Mouse (Mus musculus) kidney, embryonic 14.5 days (tissue): ENCODE measurements around the gene Cadm2. TPM values are rescaled to one million over a fixed set of nuclear protein-coding genes. Genes with fewer than 3 reads are reported as not detected.

ENCODE experiments used
- ATAC-seq: fragments of 200-750 bp; cut with Nextera tagmentation; 2 replicates; pipeline ENCODE4 v1.8.0; 2017; ENCODE audit warnings: moderate number of reproducible peaks, mild to moderate bottlenecking, moderate TSS enrichment, moderate library complexity; ENCODE audit not compliant: low FRiP score, low TSS enrichment
- H3K27ac ChIP-seq: fragments of 300-500 bp; sonication (generic); 2 replicates; pipeline ENCODE4 v1.5.1; 2014; ENCODE audit warnings: low read depth, mild to moderate bottlenecking, low read length, moderate library complexity, mixed read lengths
- H3K27me3 ChIP-seq: fragments of 300-500 bp; sonication (generic); 2 replicates; pipeline ENCODE4 v1.6.1; 2014; ENCODE audit warnings: mild to moderate bottlenecking, low read length; ENCODE audit not compliant: control insufficient read depth, insufficient read depth
- H3K36me3 ChIP-seq: fragments of 300-500 bp; sonication (generic); 2 replicates; pipeline ENCODE4 v1.6.1; 2014; ENCODE audit warnings: low read length, mixed read lengths; ENCODE audit not compliant: control insufficient read depth, insufficient read depth
- H3K4me1 ChIP-seq: fragments of 300-500 bp; sonication (generic); 2 replicates; pipeline ENCODE4 v1.6.1; 2014; ENCODE audit warnings: low read length, mixed read lengths; ENCODE audit not compliant: control insufficient read depth, insufficient read depth
- H3K4me2 ChIP-seq: fragments of 300-500 bp; sonication (generic); replicated peaks from 2 replicates; pipeline ENCODE4 v1.6.1; 2014; ENCODE audit warnings: low read depth, mild to moderate bottlenecking, low read length
- H3K4me3 ChIP-seq: fragments of 300-500 bp; sonication (generic); 2 replicates; pipeline ENCODE4 v1.5.1; 2014; ENCODE audit warnings: mild to moderate bottlenecking, low read length
- H3K9ac ChIP-seq: fragments of 300-500 bp; sonication (generic); 2 replicates; pipeline ENCODE4 v1.6.1; 2014; ENCODE audit warnings: low read depth, mild to moderate bottlenecking, low read length, moderate library complexity
- H3K9me3 ChIP-seq: fragments of 300-500 bp; sonication (generic); 2 replicates; pipeline ENCODE4 v1.6.1; 2016; ENCODE audit warnings: low read length; ENCODE audit not compliant: control insufficient read depth
- WGBS: fragments of 180-500 bp; shearing (Covaris S2); extraction: QIAGEN DNeasy Blood & Tissue Kit; methylation state at CpG from one replicate; pipeline ENCODE4 v1.1.7; 2014; 5-methylcytosine and 5-hydroxymethylcytosine counted together
- polyA plus RNA-seq: library from polyadenylated mRNA; unstranded; fragments of >200 nt; fragmentation: Nextera tagmentation; extraction: Ambion mirVana; gene quantifications from 2 replicates; pipeline ENCODE4 v1.2.1, GENCODE M21; 2014

Gene Cadm2
- polyA plus RNA-seq, 1 experiment from 2014 or later, result 0.32 TPM

DNA sequence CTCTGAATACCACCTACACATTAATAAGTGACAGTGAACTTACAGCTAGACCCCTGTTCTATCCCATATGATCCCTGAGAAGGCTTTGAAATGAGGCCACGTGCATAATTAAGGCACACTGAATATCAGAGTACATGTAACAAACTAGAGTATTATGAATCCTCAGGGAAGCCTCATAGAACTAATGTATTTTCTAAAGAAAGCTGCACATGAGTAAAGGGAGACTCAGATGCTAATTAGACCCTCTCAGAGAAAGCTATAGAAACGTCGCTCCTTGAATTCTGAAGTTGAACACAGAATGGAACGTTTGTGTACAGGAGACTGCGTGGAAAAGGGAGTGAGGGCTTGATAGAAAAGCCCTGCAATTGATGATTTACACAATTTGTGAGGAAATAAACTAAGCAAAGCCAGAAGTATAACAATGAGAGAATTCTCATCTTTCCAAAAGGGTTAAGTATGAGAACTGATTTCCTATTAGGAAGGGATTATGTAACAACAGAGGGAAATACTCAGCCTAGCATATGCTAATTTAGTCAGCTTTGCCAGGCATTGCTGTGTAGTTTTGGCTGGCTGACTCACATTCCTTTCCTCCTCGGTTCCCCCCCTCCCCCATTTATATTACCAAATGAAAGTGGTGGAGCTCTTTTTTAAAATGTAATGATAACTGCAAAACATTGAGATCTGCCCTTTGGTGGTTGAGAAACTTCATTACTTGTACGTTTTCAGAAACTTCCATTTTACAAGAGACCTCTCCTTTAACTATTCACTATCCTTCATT is 9.6 kb downstream of the Cadm2 start:
- Histone ChIP-seq H3K36me3 (no peaks in the 10 kb centered on the region), H3K4me1 (no peaks in the 10 kb centered on the region), H3K4me2 (no peak overlapping the region), H3K4me3 (no peak overlapping the region), H3K9ac (no peak overlapping the region), H3K27ac (no peak overlapping the region), H3K27me3 (no peaks in the 10 kb centered on the region), H3K9me3 (no peaks in the 10 kb centered on the region)
- WGBS, result 45% methylated on average over 7 of the region's 7 CpGs
- no peak for ATAC-seq

DNA sequence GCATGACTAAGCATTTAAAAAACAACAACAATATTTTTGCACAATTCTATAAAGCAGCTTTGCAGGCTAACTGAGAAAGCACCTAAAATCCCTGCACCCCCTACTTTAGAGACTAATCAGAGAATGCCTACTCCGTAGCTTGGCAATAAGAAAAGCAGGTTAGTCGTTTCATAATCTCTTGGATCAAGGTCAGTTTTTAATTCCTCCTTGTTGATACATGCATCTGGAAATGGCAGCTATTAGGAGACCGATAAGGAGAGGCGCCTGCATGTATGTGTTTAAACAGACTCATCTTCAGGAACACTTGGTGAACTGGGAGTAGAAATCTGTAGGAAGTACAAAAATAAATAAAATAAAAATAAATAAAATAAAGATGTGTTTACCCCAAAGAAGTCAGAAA is 11.6 kb downstream of the Cadm2 start:
- no peaks in the 10 kb centered on the region for H3K9me3 ChIP-seq
- no peaks in the 10 kb centered on the region for H3K27me3 ChIP-seq
- H3K4me2 ChIP-seq, result no peak overlapping the region
- no peaks in the 10 kb centered on the region for H3K4me1 ChIP-seq
- WGBS, result 83% methylated on average over 4 of the region's 4 CpGs
- no peak overlapping the region for H3K9ac ChIP-seq
- H3K27ac ChIP-seq, result no peak overlapping the region
- ATAC-seq, result no peak
- H3K36me3 ChIP-seq, result no peaks in the 10 kb centered on the region
- H3K4me3 ChIP-seq, result no peak overlapping the region

DNA sequence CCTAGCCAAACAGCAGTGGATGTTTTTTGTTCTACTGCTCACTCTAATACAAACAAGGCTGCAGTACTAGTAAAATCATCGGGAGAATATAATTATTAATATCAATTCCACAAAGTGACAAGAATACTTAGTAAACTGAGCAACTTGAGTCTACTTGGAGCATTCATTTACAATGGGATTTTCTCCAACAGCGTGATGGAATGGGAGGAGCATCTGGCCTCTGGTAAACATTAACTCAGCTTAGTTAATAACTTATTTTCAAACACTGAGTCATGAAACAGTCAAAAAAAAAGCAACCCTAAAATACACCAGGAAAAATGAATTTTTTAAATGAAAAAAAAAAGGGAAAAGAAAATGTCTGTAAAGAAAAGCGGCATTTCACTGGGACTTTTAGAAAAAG is 12.2 kb downstream of the Cadm2 start:
- Histone ChIP-seq H3K9me3 (no peaks in the 10 kb centered on the region), H3K4me1 (no peaks in the 10 kb centered on the region), H3K27me3 (no peaks in the 10 kb centered on the region), H3K36me3 (no peaks in the 10 kb centered on the region), H3K27ac (no peak overlapping the region), H3K4me2 (no peak overlapping the region), H3K4me3 (no peak overlapping the region), H3K9ac (no peak overlapping the region)
- no peak for ATAC-seq
- WGBS, result 81% methylated on average over 3 of the region's 3 CpGs

DNA sequence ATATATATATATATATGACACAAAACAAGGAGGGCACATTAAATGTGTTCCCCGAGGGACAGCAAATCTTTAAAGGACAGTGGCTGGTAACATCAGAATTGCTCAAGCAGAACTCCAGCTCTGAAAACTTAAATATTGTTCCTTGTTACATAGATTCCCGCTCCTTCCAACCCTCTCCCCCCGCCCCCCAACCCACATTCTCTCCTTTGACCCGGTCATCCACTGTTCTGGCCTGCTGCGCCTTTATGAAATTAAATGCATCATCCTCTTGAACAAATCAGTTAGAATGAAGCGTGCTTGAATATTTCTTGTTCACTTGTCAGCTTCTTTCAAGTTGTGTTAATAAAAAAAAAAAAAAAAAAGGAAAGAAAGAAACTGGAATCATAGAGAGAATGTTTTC is 15.0 kb downstream of the Cadm2 start:
- no peak for ATAC-seq

DNA sequence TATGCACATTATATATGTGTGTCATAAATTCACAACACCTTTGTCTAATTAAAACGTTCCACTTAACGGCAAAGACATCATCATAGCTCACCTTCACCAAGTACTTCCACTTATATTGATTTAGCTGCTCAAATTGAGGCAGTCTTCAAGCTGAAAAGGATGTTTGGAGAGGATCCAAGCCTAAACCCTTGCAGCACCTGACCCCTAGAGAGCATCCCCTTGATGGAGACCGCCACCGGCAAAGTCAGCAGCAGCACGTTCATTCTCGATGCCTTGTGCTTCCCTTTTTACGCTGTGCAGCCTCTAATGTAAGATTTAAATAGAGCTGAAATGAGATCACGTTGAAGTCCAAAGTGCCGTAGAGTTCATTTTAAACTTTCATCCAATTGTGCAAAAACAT is 20.7 kb downstream of the Cadm2 start:
- Histone ChIP-seq H3K4me1 (no peaks in the 10 kb centered on the region), H3K9me3 (no peaks in the 10 kb centered on the region), H3K4me2 (no peak overlapping the region), H3K27me3 (no peaks in the 10 kb centered on the region), H3K9ac (no peak overlapping the region), H3K4me3 (no peak overlapping the region), H3K27ac (no peak overlapping the region), H3K36me3 (no peaks in the 10 kb centered on the region)
- WGBS, result 86% methylated on average over 9 of the region's 9 CpGs
- no peak for ATAC-seq

More for the DNA sequence above, 15.0 kb downstream of the Cadm2 start:
- no peak overlapping the region for H3K4me2 ChIP-seq
- no peak overlapping the region for H3K9ac ChIP-seq
- H3K27ac ChIP-seq, result no peak overlapping the region
- H3K9me3 ChIP-seq, result no peaks in the 10 kb centered on the region
- H3K4me1 ChIP-seq, result no peaks in the 10 kb centered on the region
- WGBS, result 85% methylated on average over 6 of the region's 6 CpGs
- no peak overlapping the region for H3K4me3 ChIP-seq
- H3K36me3 ChIP-seq, result no peaks in the 10 kb centered on the region
- H3K27me3 ChIP-seq, result no peaks in the 10 kb centered on the region

DNA sequence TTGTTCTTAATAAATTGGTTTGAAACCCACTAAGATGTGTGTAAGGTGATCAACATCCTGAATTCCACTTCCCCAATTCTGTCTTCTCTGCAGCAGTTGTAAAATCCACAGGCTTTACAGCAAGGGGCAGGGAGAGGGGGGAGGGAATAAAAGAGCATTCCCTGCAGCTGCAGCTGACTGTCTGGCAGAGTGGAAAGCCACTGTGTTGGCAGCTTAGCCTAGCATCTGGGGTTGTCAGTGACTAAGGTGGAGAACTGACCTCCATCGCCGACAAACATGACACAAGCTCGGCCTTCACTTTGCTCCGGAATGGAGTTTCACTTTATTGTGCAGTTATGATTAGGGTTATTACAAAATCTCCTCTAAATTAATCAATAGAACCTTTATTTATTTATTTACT is 21.9 kb downstream of the Cadm2 start:
- Histone ChIP-seq H3K9ac (no peak overlapping the region), H3K4me3 (no peak overlapping the region), H3K4me2 (no peak overlapping the region), H3K36me3 (no peaks in the 10 kb centered on the region), H3K4me1 (no peaks in the 10 kb centered on the region), H3K27ac (no peak overlapping the region), H3K27me3 (no peaks in the 10 kb centered on the region), H3K9me3 (no peaks in the 10 kb centered on the region)
- ATAC-seq, result no peak
- WGBS, result 63% methylated on average over 4 of the region's 4 CpGs

DNA sequence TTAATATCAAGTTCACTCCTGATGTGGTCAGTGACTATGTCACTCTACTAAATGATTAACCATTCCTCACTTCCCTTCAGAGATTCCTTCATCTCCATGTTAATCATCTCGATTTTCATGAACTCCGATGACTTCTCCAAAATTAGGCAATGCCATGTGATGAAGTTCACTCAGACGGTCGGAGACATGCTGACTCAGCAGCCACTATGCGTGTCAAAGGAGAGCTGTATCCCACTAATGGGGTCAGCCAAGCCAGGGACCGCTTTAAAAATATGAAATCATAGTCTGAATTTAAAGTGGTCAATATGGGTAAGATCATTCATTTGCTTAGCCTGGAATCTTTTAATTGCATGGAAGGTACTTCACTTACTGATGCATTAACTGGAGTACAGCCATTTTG is 29.7 kb downstream of the Cadm2 start:
- H3K4me1 ChIP-seq, result no peaks in the 10 kb centered on the region
- H3K27me3 ChIP-seq, result no peaks in the 10 kb centered on the region
- no peak overlapping the region for H3K9ac ChIP-seq
- 87% methylated on average over 6 of the region's 6 CpGs for WGBS
- H3K4me2 ChIP-seq, result no peak overlapping the region
- H3K4me3 ChIP-seq, result no peak overlapping the region
- no peak overlapping the region for H3K27ac ChIP-seq
- ATAC-seq, result no peak
- H3K36me3 ChIP-seq, result no peaks in the 10 kb centered on the region
- H3K9me3 ChIP-seq, result no peaks in the 10 kb centered on the region

DNA sequence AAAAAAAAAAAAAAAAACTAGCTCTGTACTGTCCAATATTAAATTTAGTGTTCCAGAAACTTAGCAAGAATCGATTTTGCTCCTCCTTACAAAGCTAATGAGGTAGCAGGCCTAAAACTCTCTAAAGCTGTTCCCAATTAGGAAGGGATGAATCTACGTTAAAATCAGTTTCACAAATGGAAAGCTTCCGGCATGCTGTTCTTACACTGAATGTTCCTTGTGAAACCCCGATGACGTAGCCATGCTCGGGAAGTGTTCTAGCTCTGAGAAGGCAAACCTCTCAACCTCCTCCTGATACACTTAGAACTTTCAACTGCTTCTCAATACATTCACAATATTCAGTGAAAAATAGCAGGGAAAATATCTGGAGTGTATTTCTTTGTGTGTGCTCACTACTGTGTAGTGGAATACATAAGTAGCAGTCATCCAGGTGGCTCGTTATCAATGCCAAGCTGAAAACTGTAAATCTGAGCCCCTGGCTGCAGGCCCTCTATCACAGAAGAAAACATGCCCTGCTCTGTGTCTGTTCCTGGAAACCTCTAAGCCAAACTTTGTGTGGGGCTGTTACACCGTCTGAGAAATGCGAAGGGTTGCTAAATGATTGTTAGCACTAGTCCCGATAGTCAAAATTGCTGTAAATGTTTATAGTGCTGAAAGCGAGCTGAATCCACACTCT is 41.7 kb downstream of the Cadm2 start:
- H3K4me2 ChIP-seq, result no peak overlapping the region
- no peaks in the 10 kb centered on the region for H3K9me3 ChIP-seq
- no peak overlapping the region for H3K27ac ChIP-seq
- H3K36me3 ChIP-seq, result no peaks in the 10 kb centered on the region
- H3K4me3 ChIP-seq, result no peak overlapping the region
- no peaks in the 10 kb centered on the region for H3K27me3 ChIP-seq
- whole genome bisulfite sequencing, result 88% methylated on average over 11 of the region's 11 CpGs
- no peak for ATAC-seq
- H3K9ac ChIP-seq, result no peak overlapping the region
- no peaks in the 10 kb centered on the region for H3K4me1 ChIP-seq

DNA sequence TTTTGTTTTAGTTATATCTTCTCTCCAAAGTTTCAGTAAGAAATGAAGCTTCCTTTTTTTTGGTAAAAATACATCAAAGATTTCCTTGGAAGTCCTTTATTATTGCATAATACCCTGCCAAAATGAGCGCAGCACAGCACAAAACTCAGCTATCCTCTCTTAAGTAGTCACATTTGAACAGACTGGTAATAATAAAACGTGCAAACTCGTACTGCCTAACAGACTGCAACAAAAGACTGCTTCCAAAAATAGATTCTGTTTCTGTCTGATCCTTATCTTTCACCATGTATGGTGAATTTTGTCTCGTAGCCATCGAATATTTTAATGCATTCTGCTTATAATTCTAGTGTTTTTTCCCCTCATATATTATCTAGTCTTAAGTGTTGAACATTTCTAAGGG is 45.2 kb downstream of the Cadm2 start:
- no peaks in the 10 kb centered on the region for H3K9me3 ChIP-seq
- WGBS, result 74% methylated on average over 5 of the region's 5 CpGs
- H3K36me3 ChIP-seq, result no peaks in the 10 kb centered on the region
- no peaks in the 10 kb centered on the region for H3K27me3 ChIP-seq
- no peaks in the 10 kb centered on the region for H3K4me1 ChIP-seq
- no peak overlapping the region for H3K9ac ChIP-seq
- no peak overlapping the region for H3K4me3 ChIP-seq
- no peak overlapping the region for H3K27ac ChIP-seq
- ATAC-seq, result no peak
- no peak overlapping the region for H3K4me2 ChIP-seq
